Mouse (Mus musculus): Measurements from ENCODE around the gene Reck. TPM values are rescaled to one million over a fixed set of nuclear protein-coding genes. Genes with fewer than 3 reads are reported as not detected.

The Reck gene
- polyA plus RNA-seq, 1 experiment from 2014 or later: 25.0 TPM

DNA sequence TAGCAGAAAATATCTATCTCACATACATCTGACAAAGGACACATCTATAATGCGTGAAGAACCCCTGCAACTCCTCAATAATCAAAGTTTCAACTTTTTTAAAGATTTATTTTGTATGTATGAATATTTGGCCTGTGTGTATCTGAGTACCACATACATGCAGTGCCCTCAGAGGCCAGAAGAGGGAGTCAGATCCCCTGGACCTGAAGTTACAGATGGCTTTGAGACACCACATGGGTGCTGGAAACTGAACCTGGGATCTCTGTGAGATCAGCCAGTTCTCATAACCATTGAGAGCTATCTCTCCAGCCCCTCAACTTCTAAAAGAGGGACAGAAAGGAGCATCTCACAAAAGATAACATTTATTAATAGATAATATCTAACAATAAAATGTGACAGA lies 45.3 kb downstream of the Reck start:
- H3K36me3 ChIP-seq: peaks cover 52% of the 10 kb centered on the region
- no peak overlapping the region for H3K9ac ChIP-seq
- no peak overlapping the region for H3K27ac ChIP-seq
- no peaks in the 10 kb centered on the region for H3K9me3 ChIP-seq (replicated peaks)
- no peak overlapping the region for H3K4me3 ChIP-seq (replicated peaks)
- 96% methylated on average over 1 of the region's 1 CpGs for WGBS
- H3K27me3 ChIP-seq: no peaks in the 10 kb centered on the region
- no peaks in the 10 kb centered on the region for H3K4me1 ChIP-seq
- ATAC-seq (replicated peaks; ENCODE audit: low FRiP score): no peak
- no peak overlapping the region for H3K4me2 ChIP-seq

DNA sequence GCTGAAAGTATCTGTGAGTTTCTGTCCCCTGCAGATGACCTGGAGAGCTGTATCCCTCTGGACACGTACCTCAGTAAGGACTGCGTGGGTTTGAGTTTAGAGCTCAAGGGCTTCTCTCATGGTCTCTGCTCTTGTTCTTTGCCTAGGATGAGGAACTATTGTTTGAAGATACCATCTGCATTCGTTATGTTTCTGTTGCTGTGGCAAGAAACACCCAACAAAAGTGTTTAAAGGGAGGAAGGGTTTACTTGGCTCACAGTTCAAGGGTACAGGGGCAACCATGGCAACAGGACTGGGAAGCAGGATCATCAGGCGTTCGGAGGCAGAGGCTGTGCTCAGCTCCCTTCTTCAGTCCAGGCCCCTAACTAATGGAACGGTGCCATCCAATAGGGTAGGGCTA lies 49.8 kb downstream of the Reck start:
- H3K9ac ChIP-seq: no peak overlapping the region
- H3K36me3 ChIP-seq: peaks cover 73% of the 10 kb centered on the region
- 90% methylated on average over 6 of the region's 6 CpGs for WGBS
- H3K4me1 ChIP-seq: no peaks in the 10 kb centered on the region
- no peaks in the 10 kb centered on the region for H3K27me3 ChIP-seq
- no peak overlapping the region for H3K27ac ChIP-seq
- no peak overlapping the region for H3K4me3 ChIP-seq (replicated peaks)
- H3K9me3 ChIP-seq (replicated peaks): no peaks in the 10 kb centered on the region
- H3K4me2 ChIP-seq: no peak overlapping the region
- ATAC-seq (replicated peaks; ENCODE audit: low FRiP score): no peak

DNA sequence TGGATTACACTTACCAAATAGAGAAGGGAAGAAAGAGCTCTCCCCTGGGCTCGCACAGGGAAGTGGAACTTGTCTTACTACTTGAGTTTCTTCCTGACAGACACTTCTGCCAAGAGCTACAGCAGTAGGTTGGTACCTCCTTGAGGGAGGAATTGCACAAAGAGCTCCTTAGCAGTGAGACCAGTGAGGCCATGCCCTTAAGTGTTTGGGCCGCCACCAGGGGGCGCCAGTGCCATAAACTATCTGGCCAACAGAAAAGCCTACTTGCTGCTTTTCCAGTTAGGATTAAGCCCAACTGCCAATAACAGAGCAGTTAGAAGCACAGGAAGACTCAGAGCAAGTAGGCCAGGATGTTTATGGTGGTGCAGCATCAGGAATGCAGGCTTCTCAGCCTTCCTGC lies 50.4 kb downstream of the Reck start:
- Histone ChIP-seq H3K9me3 (replicated peaks) (no peaks in the 10 kb centered on the region), H3K4me2 (no peak overlapping the region), H3K4me3 (replicated peaks) (no peak overlapping the region), H3K36me3 (peaks cover 76% of the 10 kb centered on the region), H3K9ac (no peak overlapping the region), H3K27ac (no peak overlapping the region), H3K4me1 (no peaks in the 10 kb centered on the region), H3K27me3 (no peaks in the 10 kb centered on the region)
- 15% methylated on average over 3 of the region's 3 CpGs for WGBS
- 0 out of 2 replicates have a peak, but pooled peaks have one; percentile 25 for ATAC-seq (replicated peaks; ENCODE audit: low FRiP score)

DNA sequence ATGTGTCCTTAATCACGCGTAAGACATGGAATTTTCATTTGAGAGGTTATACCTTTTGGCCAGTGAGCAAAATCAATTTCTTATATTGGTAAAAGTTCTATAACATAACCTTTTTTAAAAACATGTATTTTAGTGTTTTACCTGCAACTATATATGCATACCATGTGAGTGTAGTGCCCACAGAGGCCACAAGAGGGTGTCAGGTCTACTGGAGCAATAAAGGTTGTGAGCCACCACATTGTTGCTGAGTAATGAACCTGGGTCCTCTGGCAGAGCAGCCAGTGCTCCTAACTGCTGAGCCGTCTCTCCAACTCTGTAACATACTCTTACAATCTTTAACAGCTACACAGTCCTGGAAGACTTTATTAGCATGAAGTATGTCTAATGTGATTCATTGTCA lies 52.5 kb downstream of the Reck start:
- no peaks in the 10 kb centered on the region for H3K27me3 ChIP-seq
- no peak overlapping the region for H3K27ac ChIP-seq
- 91% methylated on average over 3 of the region's 3 CpGs for WGBS
- no peak overlapping the region for H3K4me2 ChIP-seq
- H3K36me3 ChIP-seq: peaks cover 91% of the 10 kb centered on the region
- no peak overlapping the region for H3K4me3 ChIP-seq (replicated peaks)
- no peak overlapping the region for H3K9ac ChIP-seq
- no peaks in the 10 kb centered on the region for H3K4me1 ChIP-seq
- no peaks in the 10 kb centered on the region for H3K9me3 ChIP-seq (replicated peaks)
- no peak for ATAC-seq (replicated peaks; ENCODE audit: low FRiP score)

- WGBS: 85% methylated on average over 4 of the region's 4 CpGs
- Histone ChIP-seq H3K9ac (no peak overlapping the region), H3K27ac (no peak overlapping the region), H3K27me3 (no peaks in the 10 kb centered on the region), H3K9me3 (replicated peaks) (no peaks in the 10 kb centered on the region), H3K4me2 (no peak overlapping the region), H3K4me3 (replicated peaks) (no peak overlapping the region), H3K36me3 (peaks cover 75% of the 10 kb centered on the region), H3K4me1 (no peaks in the 10 kb centered on the region)
- no peak for ATAC-seq (replicated peaks; ENCODE audit: low FRiP score)
Observed at GRCm38 (mm10) chr4:43931877-43932276, 56.5 kb downstream of the Reck start.

GRCm38 (mm10) chr4:43936186-43936585 lies 60.9 kb downstream of the Reck start:
- no peak overlapping the region for H3K4me3 ChIP-seq (replicated peaks)
- no peaks in the 10 kb centered on the region for H3K4me1 ChIP-seq
- WGBS: 72% methylated on average over 4 of the region's 4 CpGs
- no peak overlapping the region for H3K27ac ChIP-seq
- no peak overlapping the region for H3K9ac ChIP-seq
- no peaks in the 10 kb centered on the region for H3K9me3 ChIP-seq (replicated peaks)
- H3K36me3 ChIP-seq: peaks cover 62% of the 10 kb centered on the region
- H3K4me2 ChIP-seq: no peak overlapping the region
- H3K27me3 ChIP-seq: no peaks in the 10 kb centered on the region
- no peak for ATAC-seq (replicated peaks; ENCODE audit: low FRiP score)

DNA sequence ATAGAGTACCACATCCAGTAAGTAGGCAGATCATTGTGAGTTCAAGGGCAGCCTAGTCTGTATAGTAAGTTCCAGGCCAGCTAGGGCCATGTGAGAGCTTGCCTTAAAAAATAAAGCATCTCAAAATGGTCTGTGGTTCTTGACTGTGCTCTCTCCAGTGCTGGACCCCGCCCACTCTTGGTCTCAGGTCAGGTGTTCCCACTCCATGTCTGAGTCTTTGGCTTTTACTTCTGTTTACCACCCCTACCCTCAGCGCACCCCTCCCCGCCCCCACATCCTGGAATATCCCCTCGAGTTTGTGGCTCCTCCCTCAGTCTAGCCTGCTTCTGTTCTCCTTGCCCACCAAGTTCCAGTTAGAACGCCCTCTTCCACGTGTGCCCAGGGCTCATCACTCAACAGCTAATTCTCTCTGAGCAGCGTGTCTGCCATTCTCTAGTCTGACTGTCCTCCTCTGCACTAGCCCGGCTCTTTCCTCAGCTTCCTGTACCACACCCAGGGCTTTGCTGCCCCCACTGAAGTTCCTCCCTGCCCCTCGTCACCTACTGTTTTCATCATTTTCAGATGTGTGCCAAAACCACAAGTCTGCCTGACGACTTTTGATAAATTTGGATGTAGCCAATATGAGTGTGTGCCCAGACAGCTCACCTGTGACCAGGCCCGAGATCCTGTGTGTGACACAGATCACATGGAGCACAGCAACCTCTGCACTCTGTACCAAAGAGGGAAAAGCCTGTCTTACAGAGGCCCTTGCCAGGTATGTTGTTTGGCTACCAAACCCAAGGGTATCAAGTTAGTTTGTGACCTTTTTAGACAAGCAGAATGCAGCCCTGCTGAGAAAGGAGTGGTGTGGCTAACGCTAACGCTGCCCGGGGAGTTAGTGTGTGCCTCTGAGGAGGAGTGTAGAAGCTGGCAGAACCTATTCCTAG lies 61.7 kb downstream of the Reck start:
- Histone ChIP-seq H3K36me3 (peaks cover 62% of the 10 kb centered on the region), H3K27ac (no peak overlapping the region), H3K27me3 (no peaks in the 10 kb centered on the region), H3K4me2 (no peak overlapping the region), H3K9ac (no peak overlapping the region), H3K4me1 (no peaks in the 10 kb centered on the region), H3K4me3 (replicated peaks) (no peak overlapping the region), H3K9me3 (replicated peaks) (no peaks in the 10 kb centered on the region)
- no peak for ATAC-seq (replicated peaks; ENCODE audit: low FRiP score)
- WGBS: 78% methylated on average over 14 of the region's 14 CpGs

DNA sequence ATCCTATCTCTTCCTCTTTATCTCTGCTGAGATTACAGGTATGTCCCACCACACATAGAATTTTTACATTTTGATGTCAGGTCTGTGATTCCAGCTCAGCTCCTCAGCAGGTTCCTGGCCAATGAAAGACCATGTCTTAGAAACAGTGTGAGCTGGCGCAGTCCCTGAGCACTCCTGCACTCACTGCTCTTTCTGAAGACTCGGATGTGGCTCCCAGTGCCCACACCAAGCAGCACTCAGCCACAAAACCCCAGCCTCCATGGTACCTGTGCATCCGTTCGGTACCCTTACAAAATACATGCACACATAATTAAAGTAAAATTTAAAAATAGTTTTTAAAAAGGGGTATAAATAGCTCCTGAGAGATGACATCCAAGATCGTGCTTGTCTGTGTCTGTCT lies 66.0 kb downstream of the Reck start:
- 93% methylated on average over 5 of the region's 5 CpGs for whole genome bisulfite sequencing
- Histone ChIP-seq H3K4me1 (no peaks in the 10 kb centered on the region), H3K36me3 (peaks cover 75% of the 10 kb centered on the region), H3K27me3 (no peaks in the 10 kb centered on the region), H3K4me2 (no peak overlapping the region), H3K9me3 (replicated peaks) (no peaks in the 10 kb centered on the region), H3K27ac (no peak overlapping the region), H3K4me3 (replicated peaks) (no peak overlapping the region), H3K9ac (no peak overlapping the region)
- ATAC-seq (replicated peaks; ENCODE audit: low FRiP score): no peak

GRCm38 (mm10) chr4:43942421-43942820 lies 67.1 kb downstream of the Reck start:
- no peaks in the 10 kb centered on the region for H3K27me3 ChIP-seq
- ATAC-seq (replicated peaks; ENCODE audit: low FRiP score): no peak
- H3K36me3 ChIP-seq: peaks cover 77% of the 10 kb centered on the region
- H3K4me2 ChIP-seq: no peak overlapping the region
- H3K9ac ChIP-seq: no peak overlapping the region
- no peaks in the 10 kb centered on the region for H3K9me3 ChIP-seq (replicated peaks)
- no peaks in the 10 kb centered on the region for H3K4me1 ChIP-seq
- H3K27ac ChIP-seq: no peak overlapping the region
- no peak overlapping the region for H3K4me3 ChIP-seq (replicated peaks)
- WGBS: 90% methylated on average over 8 of the region's 8 CpGs

- H3K4me2 ChIP-seq: no peak overlapping the region
- H3K4me1 ChIP-seq: no peaks in the 10 kb centered on the region
- H3K27ac ChIP-seq: no peak overlapping the region
- no peaks in the 10 kb centered on the region for H3K27me3 ChIP-seq
- no peak for ATAC-seq (replicated peaks; ENCODE audit: low FRiP score)
- 93% methylated on average over 2 of the region's 2 CpGs for WGBS
- peaks cover 34% of the 10 kb centered on the region for H3K36me3 ChIP-seq
- no peak overlapping the region for H3K9ac ChIP-seq
- H3K9me3 ChIP-seq (replicated peaks): no peaks in the 10 kb centered on the region
- H3K4me3 ChIP-seq (replicated peaks): no peak overlapping the region
Observed at GRCm38 (mm10) chr4:43947571-43947970, 72.2 kb downstream of the Reck start.

DNA sequence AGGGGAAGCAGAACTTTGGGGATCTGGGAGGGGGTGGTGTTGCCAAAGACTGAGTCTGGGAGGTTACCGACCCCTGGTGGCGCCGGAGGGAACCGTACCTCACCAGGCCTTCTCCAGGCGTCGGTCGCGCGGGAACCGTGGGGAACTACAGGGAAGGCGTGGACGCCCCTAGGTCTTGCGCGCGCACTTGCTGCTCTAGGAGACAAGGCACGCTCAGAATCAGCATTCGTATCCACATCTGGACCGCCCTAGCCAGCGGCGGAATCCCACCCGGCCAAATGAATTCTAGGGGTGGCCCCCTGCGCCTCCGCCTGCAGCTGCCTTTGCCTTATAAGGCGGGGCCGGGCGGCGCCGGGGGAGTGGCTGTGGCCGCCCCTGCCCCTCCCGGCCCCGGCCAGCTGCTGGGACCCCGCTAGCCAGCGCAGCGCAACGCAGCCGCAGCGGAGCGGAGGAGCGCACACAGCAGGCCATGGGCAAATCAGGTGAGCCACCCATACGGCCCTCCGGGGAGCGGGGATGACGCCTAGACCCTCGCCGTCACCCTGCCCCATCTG lies 82.0 kb downstream of the Reck start, which contains the start of gene Glipr2:
Gene Glipr2 (plus strand): TSS at position 110 of the 554 bp plus-strand sequence.
- no peaks in the 10 kb centered on the region for H3K36me3 ChIP-seq
- H3K27ac ChIP-seq: peak within 1 kb of the TSS; percentile 84
- no peaks in the 10 kb centered on the region for H3K9me3 ChIP-seq (replicated peaks)
- peaks cover 13% of the 10 kb centered on the region for H3K27me3 ChIP-seq
- peak within 1 kb of the TSS; percentile 76 for H3K4me3 ChIP-seq (replicated peaks)
- peak; percentile 92 for ATAC-seq (replicated peaks; ENCODE audit: low FRiP score)
- peak within 1 kb of the TSS; percentile 98 for H3K4me2 ChIP-seq
- under 1% methylated on average over 45 of the region's 45 CpGs for WGBS
- H3K4me1 ChIP-seq: peaks cover 30% of the 10 kb centered on the region
- H3K9ac ChIP-seq: peak within 1 kb of the TSS; percentile 68

DNA sequence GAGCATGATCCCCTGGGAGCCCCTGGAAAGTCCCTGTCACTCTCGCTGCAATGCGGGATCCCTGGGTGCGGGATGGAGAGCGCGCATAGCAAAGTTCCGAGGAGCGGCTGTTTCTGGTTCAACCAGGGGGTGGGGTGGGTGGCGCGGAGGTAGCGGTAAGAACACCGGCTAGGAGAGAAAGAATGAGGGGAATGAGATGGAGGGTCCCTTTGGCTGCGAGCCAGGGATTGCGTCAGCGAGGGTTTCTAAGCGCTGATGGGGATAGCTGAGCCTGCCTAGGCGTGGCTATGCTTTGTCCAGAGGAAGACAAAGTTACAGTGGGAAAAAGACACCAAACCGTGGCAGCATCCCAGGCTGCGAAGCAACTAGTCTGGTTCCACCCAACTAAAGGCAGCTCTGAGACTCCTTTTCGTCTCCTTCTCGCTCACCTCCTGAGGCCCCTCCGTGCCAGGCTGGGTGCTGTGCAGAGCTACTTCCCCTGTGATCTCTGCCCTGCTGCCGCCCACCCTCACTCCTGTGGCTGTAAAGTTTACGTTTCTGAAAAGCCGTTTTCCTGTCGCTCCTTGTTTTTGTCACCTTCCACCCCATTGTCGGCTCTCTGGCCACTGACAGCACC lies 82.6 kb downstream of the Reck start:
- ATAC-seq (replicated peaks; ENCODE audit: low FRiP score): peak; percentile 68
- Histone ChIP-seq H3K4me3 (replicated peaks) (peak overlapping the region; percentile 76), H3K9me3 (replicated peaks) (no peaks in the 10 kb centered on the region), H3K4me1 (peaks cover 30% of the 10 kb centered on the region), H3K9ac (peak overlapping the region; percentile 68), H3K4me2 (peak overlapping the region; percentile 98), H3K27ac (peak overlapping the region; percentile 84), H3K27me3 (peaks cover 13% of the 10 kb centered on the region), H3K36me3 (no peaks in the 10 kb centered on the region)
- WGBS: under 1% methylated on average over 26 of the region's 26 CpGs

Measured in kidney, embryonic 15.5 days (tissue).